Mouse (Mus musculus): ENCODE data around the gene Stradb.

The Stradb gene

GRCm38 (mm10) chr1:58959682-58960081 lies 13.6 kb upstream of the Stradb start:
- in situ Hi-C loops (cut with MboI, MseI), result no loop called here

GRCm38 (mm10) chr1:58961152-58961893 lies 12.0 kb upstream of the Stradb start:
- in situ Hi-C loops (cut with MboI, MseI), result no loop called here

GRCm38 (mm10) chr1:58962418-58962817 lies 10.9 kb upstream of the Stradb start:
- in situ Hi-C loops (cut with MboI, MseI), result no loop called here

- in situ Hi-C loops (cut with MboI, MseI), result no loop called here
Measured at GRCm38 (mm10) chr1:58962865-58963264, 10.5 kb upstream of the Stradb start.

- in situ Hi-C loops (cut with MboI, MseI), result no loop called here
Measured at GRCm38 (mm10) chr1:58967534-58967933, 5.8 kb upstream of the Stradb start.

- in situ Hi-C loops (cut with MboI, MseI), result no loop called here
Measured at GRCm38 (mm10) chr1:58970054-58970453, 3.3 kb upstream of the Stradb start.

- in situ Hi-C loops (cut with MboI, MseI), result no loop called here
Measured at GRCm38 (mm10) chr1:58971097-58971496, 2.2 kb upstream of the Stradb start.

- in situ Hi-C loops (cut with MboI, MseI), result no loop called here
Measured at GRCm38 (mm10) chr1:58972851-58973365, 414 bp upstream of the Stradb start.

- in situ Hi-C loops (cut with MboI, MseI), result no loop called here
Measured at GRCm38 (mm10) chr1:58982276-58982675, 9.0 kb downstream of the Stradb start.

GRCm38 (mm10) chr1:58984586-58984985 lies 11.3 kb downstream of the Stradb start:
- in situ Hi-C loops (cut with MboI, MseI), result no loop called here

GRCm38 (mm10) chr1:58993144-58993543 lies 19.8 kb downstream of the Stradb start:
- in situ Hi-C loops (cut with MboI, MseI), result loop anchor here (5.0 kb wide), 1 partner anchor 46 kb away; no protein-coding TSS in a partner anchor

GRCm38 (mm10) chr1:58993723-58994122 lies 20.4 kb downstream of the Stradb start:
- in situ Hi-C loops (cut with MboI, MseI), result loop anchor here (5.0 kb wide), 1 partner anchor 46 kb away; no protein-coding TSS in a partner anchor

GRCm38 (mm10) chr1:58995313-58995712 lies 22.0 kb downstream of the Stradb start:
- in situ Hi-C loops (cut with MboI, MseI), result no loop called here

- in situ Hi-C loops (cut with MboI, MseI), result loop anchor here (5.0 kb wide), 1 partner anchor 78 kb away; no protein-coding TSS in a partner anchor
Measured at GRCm38 (mm10) chr1:59009250-59009649, 35.9 kb downstream of the Stradb start.

GRCm38 (mm10) chr1:59021556-59021955 lies 48.2 kb downstream of the Stradb start:
- in situ Hi-C loops (cut with MboI, MseI), result no loop called here

- in situ Hi-C loops (cut with MboI, MseI), result no loop called here
Measured at GRCm38 (mm10) chr1:59037723-59038122, 64.4 kb downstream of the Stradb start.
